Comparison of ENCODE assay signal across 8 mouse cellular contexts in genomic region chr3:87960191-87960585, GRCm38 (mm10). TPM values are rescaled to one million over a fixed set of nuclear protein-coding genes. Genes with fewer than 3 reads are reported as not detected.
DNase-seq lines count a peak whose midpoint lies in the region; ATAC-seq and TF ChIP-seq lines count a peak whose summit lies in the region.

No protein-coding gene starts in this region.

- H3K4me3 ChIP-seq in heart, adult 2 months: peak overlapping the region; percentile 60
- no peak overlapping the region for H3K4me3 ChIP-seq in C2C12 (ENCODE audit: insufficient read depth, poor library complexity, severe bottlenecking)
- peak overlapping the region; percentile 55 for H3K4me3 ChIP-seq in forebrain, embryonic 15.5 days
- H3K4me3 ChIP-seq in liver, embryonic 15.5 days (replicated peaks): peak overlapping the region; percentile 43

- H3K4me1 ChIP-seq in heart, adult 2 months (ENCODE audit: control insufficient read depth, insufficient read depth, low read length): no peaks in the 10 kb centered on the region
- H3K4me1 ChIP-seq in forebrain, embryonic 15.5 days: peaks cover 14% of the 10 kb centered on the region
- peaks cover 9% of the 10 kb centered on the region for H3K4me1 ChIP-seq in liver, embryonic 15.5 days (replicated peaks)

- peak overlapping the region; percentile 70 for H3K27ac ChIP-seq in heart, adult 2 months
- H3K27ac ChIP-seq in forebrain, embryonic 15.5 days (replicated peaks): peak overlapping the region; percentile 97
- H3K27ac ChIP-seq in liver, embryonic 15.5 days (replicated peaks): no peak overlapping the region

- no peaks in the 10 kb centered on the region for H3K79me3 ChIP-seq in C2C12 (ENCODE audit: low read depth)

- TF ChIP-seq POLR2A in heart, adult 2 months (IDR thresholded peaks at IDR 0.05; ENCODE audit: insufficient read depth, low read depth, low read length): no peak

- no peak for TF ChIP-seq CTCF in heart, adult 2 months (IDR thresholded peaks at IDR 0.05)
- no peak for TF ChIP-seq CTCF in C2C12 (IDR thresholded peaks at IDR 0.05; ENCODE audit: control insufficient read depth, insufficient read depth, insufficient read length)

- intact Hi-C loops in heart, adult 2 months (cut with DNase I): no loop called here
- intact Hi-C loops in heart, postnatal 14 days (cut with DNase I): loop anchor here (5.0 kb wide), 1 partner anchor 37 kb away; no protein-coding TSS in a partner anchor

- no peak overlapping the region; the same call in none of the 2 replicates for H3K9ac ChIP-seq in heart, adult 2 months (ENCODE audit: low read depth, low read length)
- H3K9ac ChIP-seq in forebrain, embryonic 15.5 days (replicated peaks): peak overlapping the region; percentile 82
- H3K9ac ChIP-seq in liver, embryonic 15.5 days: peak overlapping the region; percentile 27; the same call in 1 of the 2 replicates

- WGBS in heart, adult 2 months: 18% methylated on average over 10 of the region's 10 CpGs
- 4% methylated on average over 10 of the region's 10 CpGs for WGBS in forebrain, embryonic 15.5 days
- 13% methylated on average over 10 of the region's 10 CpGs for WGBS in liver, embryonic 15.5 days (ENCODE audit: insufficient replicate concordance)

- peak; percentile 2; the same call in 1 of the 2 replicates for ATAC-seq in forebrain, embryonic 15.5 days (replicated peaks)
- ATAC-seq in liver, embryonic 15.5 days (ENCODE audit: insufficient read depth): no peak

- no peaks in the 10 kb centered on the region for H3K27me3 ChIP-seq in heart, adult 2 months (ENCODE audit: control insufficient read depth, insufficient read depth, low read length)
- H3K27me3 ChIP-seq in C2C12 (ENCODE audit: control insufficient read depth, insufficient read depth, insufficient read length): no peaks in the 10 kb centered on the region
- H3K27me3 ChIP-seq in forebrain, embryonic 15.5 days: no peaks in the 10 kb centered on the region
- H3K27me3 ChIP-seq in liver, embryonic 15.5 days: peaks cover 63% of the 10 kb centered on the region

- H3K9me3 ChIP-seq in forebrain, embryonic 15.5 days: no peaks in the 10 kb centered on the region
- no peaks in the 10 kb centered on the region for H3K9me3 ChIP-seq in liver, embryonic 15.5 days (replicated peaks)

- DNase-seq in heart, adult 2 months: no peak
- no peak for DNase-seq in heart, postnatal 14 days
- DNase-seq in layer of hippocampus, postnatal 14 days (ENCODE audit: low spot score in 2 of 2): no peak
- no peak for DNase-seq in spleen, postnatal 14 days (ENCODE audit: low spot score in 2 of 2)
- DNase-seq in testis, postnatal 10 days (ENCODE audit: low spot score): no peak

- no peaks in the 10 kb centered on the region for H3K79me2 ChIP-seq in heart, adult 2 months (replicated peaks; ENCODE audit: control insufficient read depth, insufficient read depth, low read length)
- H3K79me2 ChIP-seq in C2C12 (ENCODE audit: control insufficient read depth, insufficient read depth): no peaks in the 10 kb centered on the region

- no peak for TF ChIP-seq EP300 in heart, adult 2 months (IDR thresholded peaks at IDR 0.05; ENCODE audit: insufficient read depth, low read depth, low read length)

- H3K4me2 ChIP-seq in forebrain, embryonic 15.5 days (replicated peaks): peak overlapping the region; percentile 91
- H3K4me2 ChIP-seq in liver, embryonic 15.5 days: peak overlapping the region; percentile 68

- H3ac ChIP-seq in C2C12 (ENCODE audit: control insufficient read depth, insufficient read length, low read depth): peak overlapping the region; percentile 22

- H3K36me3 ChIP-seq in heart, adult 2 months (ENCODE audit: control insufficient read depth, insufficient read depth, low read length): no peaks in the 10 kb centered on the region
- H3K36me3 ChIP-seq in C2C12 (ENCODE audit: control insufficient read depth, insufficient read depth): no peaks in the 10 kb centered on the region
- H3K36me3 ChIP-seq in forebrain, embryonic 15.5 days: no peaks in the 10 kb centered on the region
- H3K36me3 ChIP-seq in liver, embryonic 15.5 days (replicated peaks): no peaks in the 10 kb centered on the region

TF ChIP-seq in C2C12, 6 proteins besides CTCF, POLR2A, EP300 and RAD21:
- TF ChIP-seq FOSL1 (IDR thresholded peaks at IDR 0.05; ENCODE audit: insufficient read depth, low read length, poor library complexity, severe bottlenecking) (no peak), CEBPB (IDR thresholded peaks at IDR 0.05; ENCODE audit: low read depth) (no peak), MYOD1 (IDR thresholded peaks at IDR 0.05; ENCODE audit: control insufficient read depth, insufficient read length, low read depth) (no peak)

RNA-seq across cellular contexts. Expression of gene Nes, which starts 10.7 kb away (rescaled TPM):
- 10 to 100 TPM; 14.7 to 22.8 TPM for total RNA-seq in heart, adult 2 months (2021)
- polyA plus RNA-seq in heart, adult 2 months (2012; rRNA removed): 6.2 and 10.0 TPM in 2 replicates
- 10 to 100 TPM; 32.5 to 39.0 TPM for total RNA-seq in heart, postnatal 14 days (2021)
- 158 TPM for polyA plus RNA-seq in C2C12 (2012; fragmentation: generic; extraction: Trizol)
- 50.0 and 56.7 TPM in 2 replicates for polyA plus RNA-seq in forebrain, embryonic 15.5 days (2015; fragmentation: Nextera tagmentation; extraction: Ambion mirVana)
- polyA plus RNA-seq in liver, embryonic 15.5 days (2015; fragmentation: Nextera tagmentation; extraction: Ambion mirVana): 2.2 and 2.3 TPM in 2 replicates
- total RNA-seq in layer of hippocampus, postnatal 14 days (2021): 10 to 100 TPM in 1 of 2 experiments, 1 to 10 TPM in 1; 9.0 to 11.0 TPM

RNA-seq across cellular contexts. Expression of gene Crabp2, which starts 11.7 kb away (rescaled TPM):
- under 1 TPM in 1 of 2 experiments, not detected in 1; 0.25 TPM for total RNA-seq in heart, adult 2 months (2021)
- polyA plus RNA-seq in heart, adult 2 months (2012; rRNA removed): not detected in 2 replicates
- under 1 TPM; 0.31 to 0.56 TPM for total RNA-seq in heart, postnatal 14 days (2021)
- 14.4 TPM for polyA plus RNA-seq in C2C12 (2012; fragmentation: generic; extraction: Trizol)
- 14.9 and 18.4 TPM in 2 replicates for polyA plus RNA-seq in forebrain, embryonic 15.5 days (2015; fragmentation: Nextera tagmentation; extraction: Ambion mirVana)
- polyA plus RNA-seq in liver, embryonic 15.5 days (2015; fragmentation: Nextera tagmentation; extraction: Ambion mirVana): 0.31 and 0.75 TPM in 2 replicates
- 1 to 10 TPM; 2.0 to 2.2 TPM for total RNA-seq in layer of hippocampus, postnatal 14 days (2021)

RNA-seq across cellular contexts. Expression of gene Rrnad1, which starts 29.7 kb away (rescaled TPM):
- total RNA-seq in heart, adult 2 months (2021): 1 to 10 TPM; 4.7 to 5.5 TPM
- polyA plus RNA-seq in heart, adult 2 months (2012; rRNA removed): 17.2 and 18.7 TPM in 2 replicates
- total RNA-seq in heart, postnatal 14 days (2021): 1 to 10 TPM; 6.9 to 8.5 TPM
- 7.1 TPM for polyA plus RNA-seq in C2C12 (2012; fragmentation: generic; extraction: Trizol)
- 20.1 and 20.2 TPM in 2 replicates for polyA plus RNA-seq in forebrain, embryonic 15.5 days (2015; fragmentation: Nextera tagmentation; extraction: Ambion mirVana)
- polyA plus RNA-seq in liver, embryonic 15.5 days (2015; fragmentation: Nextera tagmentation; extraction: Ambion mirVana): 5.6 and 6.3 TPM in 2 replicates
- 10 to 100 TPM; 19.0 to 22.8 TPM for total RNA-seq in layer of hippocampus, postnatal 14 days (2021)

RNA-seq across cellular contexts. Expression of gene Isg20l2, which starts 30.1 kb away (rescaled TPM):
- 10 to 100 TPM; 10.6 to 10.9 TPM for total RNA-seq in heart, adult 2 months (2021)
- polyA plus RNA-seq in heart, adult 2 months (2012; rRNA removed): 6.2 and 10.8 TPM in 2 replicates
- 10 to 100 TPM; 15.7 TPM for total RNA-seq in heart, postnatal 14 days (2021)
- 25.0 TPM for polyA plus RNA-seq in C2C12 (2012; fragmentation: generic; extraction: Trizol)
- 49.7 and 50.0 TPM in 2 replicates for polyA plus RNA-seq in forebrain, embryonic 15.5 days (2015; fragmentation: Nextera tagmentation; extraction: Ambion mirVana)
- 21.0 and 22.9 TPM in 2 replicates for polyA plus RNA-seq in liver, embryonic 15.5 days (2015; fragmentation: Nextera tagmentation; extraction: Ambion mirVana)
- 10 to 100 TPM; 15.0 to 16.4 TPM for total RNA-seq in layer of hippocampus, postnatal 14 days (2021)

RNA-seq across cellular contexts. Expression of gene Bcan, which starts 39.8 kb away (rescaled TPM):
- under 1 TPM in 1 of 2 experiments, not detected in 1; 0.09 TPM for total RNA-seq in heart, adult 2 months (2021)
- polyA plus RNA-seq in heart, adult 2 months (2012; rRNA removed): 0.32 and 0.55 TPM in 2 replicates
- under 1 TPM; 0.15 to 0.29 TPM for total RNA-seq in heart, postnatal 14 days (2021)
- polyA plus RNA-seq in C2C12 (2012; fragmentation: generic; extraction: Trizol): 0.15 TPM
- 26.6 and 27.2 TPM in 2 replicates for polyA plus RNA-seq in forebrain, embryonic 15.5 days (2015; fragmentation: Nextera tagmentation; extraction: Ambion mirVana)
- 0.10 TPM in 1 of 2 replicates, not detected in the other for polyA plus RNA-seq in liver, embryonic 15.5 days (2015; fragmentation: Nextera tagmentation; extraction: Ambion mirVana)
- total RNA-seq in layer of hippocampus, postnatal 14 days (2021): 100 to 1,000 TPM; 421 to 446 TPM
